Mouse (Mus musculus): ENCODE measurements around the gene Ahcy.
"Not testable (repeated sequence)": the region's sequence is repeated elsewhere in the genome, so short reads cannot be mapped to it uniquely, and the experiment has no call there.

Ahcy gene

GRCm38 (mm10) chr2:155073347-155073746 is 950 bp downstream of the Ahcy start:
- no peak for DNase-seq

- no peak for DNase-seq
Measured at GRCm38 (mm10) chr2:155072353-155073145, 1.7 kb downstream of the Ahcy start.

GRCm38 (mm10) chr2:155071027-155071426 is 3.3 kb downstream of the Ahcy start:
- DNase-seq: no peak

- no peak for DNase-seq
Measured at GRCm38 (mm10) chr2:155057361-155057760, 16.9 kb downstream of the Ahcy start.

GRCm38 (mm10) chr2:155056076-155056578 is 18.2 kb downstream of the Ahcy start:
- DNase-seq: no peak

- no peak for DNase-seq
Measured at GRCm38 (mm10) chr2:155054672-155055071, 19.6 kb downstream of the Ahcy start.

GRCm38 (mm10) chr2:155053512-155053911 is 20.8 kb downstream of the Ahcy start:
- DNase-seq: not testable (repeated sequence)

- DNase-seq: no peak
Measured at GRCm38 (mm10) chr2:155052681-155053080, 21.6 kb downstream of the Ahcy start.

- DNase-seq: no peak
Measured at GRCm38 (mm10) chr2:155051622-155052351, 22.5 kb downstream of the Ahcy start.

- peak; percentile 96 for DNase-seq
Measured at GRCm38 (mm10) chr2:155050504-155051236, 23.6 kb downstream of the Ahcy start.

GRCm38 (mm10) chr2:155050108-155050503 is 24.2 kb downstream of the Ahcy start:
- peak; percentile 50 for DNase-seq

GRCm38 (mm10) chr2:155047452-155048178 is 26.7 kb downstream of the Ahcy start:
- no peak for DNase-seq

GRCm38 (mm10) chr2:155046803-155047202 is 27.5 kb downstream of the Ahcy start:
- DNase-seq: no peak

GRCm38 (mm10) chr2:155045075-155045474 is 29.2 kb downstream of the Ahcy start:
- DNase-seq: no peak

- DNase-seq: no peak
Measured at GRCm38 (mm10) chr2:155044542-155044941, 29.8 kb downstream of the Ahcy start.

GRCm38 (mm10) chr2:155039956-155040355 is 34.3 kb downstream of the Ahcy start:
- no peak for DNase-seq

- no peak for DNase-seq
Measured at GRCm38 (mm10) chr2:155032938-155033710, 41.2 kb downstream of the Ahcy start.

GRCm38 (mm10) chr2:155030831-155031230 is 43.5 kb downstream of the Ahcy start:
- DNase-seq: no peak

- not testable (repeated sequence) for DNase-seq
Measured at GRCm38 (mm10) chr2:155020247-155020826, 54.0 kb downstream of the Ahcy start.

- peak; percentile 90 for DNase-seq
Measured at GRCm38 (mm10) chr2:155019673-155020072, 54.6 kb downstream of the Ahcy start.

Measured in cerebellum, adult 9-10 months (tissue).